ENCODE assay signal across 25 mouse cellular contexts in the genomic region with DNA sequence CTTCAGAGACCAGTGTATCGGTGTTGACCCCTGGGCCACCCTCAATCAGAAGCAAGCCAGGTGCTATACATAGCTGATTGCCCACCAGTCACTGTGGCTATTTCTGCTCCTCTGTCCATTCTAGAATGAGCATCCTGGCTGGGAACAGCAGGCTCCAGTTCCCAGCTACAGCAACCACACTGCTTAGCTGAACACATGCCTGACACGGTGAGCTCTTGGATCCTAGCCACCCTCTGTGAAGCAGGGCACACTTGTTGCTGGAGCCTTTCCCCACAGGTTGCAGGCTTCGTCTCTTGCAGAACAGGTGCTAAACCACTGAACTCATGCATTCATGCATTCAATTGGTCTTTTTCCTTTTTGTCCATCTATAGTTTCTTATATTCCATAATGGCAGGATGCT. TPM values are rescaled to one million over a fixed set of nuclear protein-coding genes. Genes with fewer than 3 reads are reported as not detected.
DNase-seq lines count a peak whose midpoint lies in the region; ATAC-seq and TF ChIP-seq lines count a peak whose summit lies in the region.
"Had no signal": no experiment of that assay in that cellular context is flagged by ENCODE, and none has a peak within 500 bp of the region (broad histone marks: within the 10 kb centered on the region; RNA-seq: fewer than 3 reads in every experiment).

No protein-coding gene starts in this region.

- H3ac ChIP-seq in myocyte (ENCODE audit: control insufficient read depth, insufficient read length) = no peak overlapping the region

- H3K4me1 ChIP-seq in heart, embryonic 14.5 days (ENCODE audit: control insufficient read depth in 2 of 2, insufficient read depth in 2 of 2, low read length in 2 of 2) = peaks cover 78 to 100% of the 10 kb centered on the region in 2 experiments
- H3K4me1 ChIP-seq in limb, embryonic 11.5 days (ENCODE audit: control insufficient read depth, insufficient read depth, low read length) = peaks cover 4% of the 10 kb centered on the region; the same call in 1 of the 2 replicates
- peaks cover 43% of the 10 kb centered on the region for H3K4me1 ChIP-seq in limb, embryonic 10.5 days

- WGBS in heart, embryonic 14.5 days = 44% methylated on average over 3 of the region's 3 CpGs
- 83% methylated on average over 3 of the region's 3 CpGs for WGBS in limb, embryonic 11.5 days
- 89% methylated on average over 3 of the region's 3 CpGs for WGBS in limb, embryonic 10.5 days

- peak overlapping the region; percentile 75 to 95 for H3K27ac ChIP-seq in heart, embryonic 14.5 days (replicated peaks in 1 of 2; ENCODE audit: control insufficient read depth in 1 of 2, insufficient read depth in 1 of 2, low read depth in 2 of 2, low read length in 2 of 2)
- no peak overlapping the region for H3K27ac ChIP-seq in limb, embryonic 11.5 days (replicated peaks; ENCODE audit: low read depth, low read length)
- H3K27ac ChIP-seq in limb, embryonic 10.5 days = no peak overlapping the region
- H3K27ac ChIP-seq: embryonic facial prominence, embryonic 12.5 days; hindbrain, embryonic 14.5 days; limb, embryonic 13.5 days; lung, embryonic 15.5 days; midbrain, embryonic 12.5 days; neural tube, embryonic 13.5 days; stomach, postnatal 0 days had no signal

- peaks cover 20% of the 10 kb centered on the region for H3K79me2 ChIP-seq in myocyte (ENCODE audit: control insufficient read depth, insufficient read depth)

- peak overlapping the region; percentile 59 for H3K9ac ChIP-seq in heart, embryonic 14.5 days (ENCODE audit: low read length)
- 0 out of 2 replicates have a peak overlapping the region, but pooled peaks have one; percentile 17 for H3K9ac ChIP-seq in limb, embryonic 11.5 days (ENCODE audit: low read length)
- H3K9ac ChIP-seq: embryonic facial prominence, embryonic 12.5 days; hindbrain, embryonic 14.5 days; limb, embryonic 13.5 days; lung, embryonic 15.5 days; midbrain, embryonic 12.5 days; neural tube, embryonic 13.5 days had no signal

- H3K9me3 ChIP-seq in heart, embryonic 14.5 days (ENCODE audit: control insufficient read depth, low read length) = no peaks in the 10 kb centered on the region
- no peaks in the 10 kb centered on the region for H3K9me3 ChIP-seq in limb, embryonic 11.5 days (ENCODE audit: control insufficient read depth, low read length)
- H3K9me3 ChIP-seq in limb, embryonic 10.5 days (replicated peaks) = no peaks in the 10 kb centered on the region
- H3K9me3 ChIP-seq: embryonic facial prominence, embryonic 12.5 days; limb, embryonic 13.5 days; lung, embryonic 15.5 days; midbrain, embryonic 12.5 days; neural tube, embryonic 13.5 days had no signal

- no peak for TF ChIP-seq POLR2A in myocyte (IDR thresholded peaks at IDR 0.05; ENCODE audit: insufficient read length, low read depth)

- H3K4me3 ChIP-seq in heart, embryonic 14.5 days (ENCODE audit: control insufficient read depth in 1 of 2, insufficient read depth in 1 of 2, low read depth in 1 of 2, low read length in 2 of 2) = no peak overlapping the region
- H3K4me3 ChIP-seq in limb, embryonic 11.5 days (ENCODE audit: low read depth, low read length) = no peak overlapping the region
- H3K4me3 ChIP-seq in limb, embryonic 10.5 days = no peak overlapping the region
- no peak overlapping the region for H3K4me3 ChIP-seq in myocyte
- H3K4me3 ChIP-seq: embryonic facial prominence, embryonic 12.5 days; limb, embryonic 13.5 days; lung, embryonic 15.5 days; midbrain, embryonic 12.5 days; neural tube, embryonic 13.5 days had no signal

- intact Hi-C loops in heart, postnatal 14 days (cut with DNase I) = no loop called here

- H3K36me3 ChIP-seq in heart, embryonic 14.5 days (ENCODE audit: control insufficient read depth, insufficient read depth, low read length) = no peaks in the 10 kb centered on the region
- H3K36me3 ChIP-seq in limb, embryonic 11.5 days (ENCODE audit: control insufficient read depth, insufficient read depth, low read length) = peaks cover 2% of the 10 kb centered on the region; the same call in 1 of the 2 replicates
- H3K36me3 ChIP-seq in limb, embryonic 10.5 days = peaks cover 45% of the 10 kb centered on the region
- no peaks in the 10 kb centered on the region for H3K36me3 ChIP-seq in myocyte (ENCODE audit: control insufficient read depth, insufficient read depth)
- H3K36me3 ChIP-seq: embryonic facial prominence, embryonic 12.5 days; lung, embryonic 15.5 days; midbrain, embryonic 12.5 days; neural tube, embryonic 13.5 days had no signal

- H3K4me2 ChIP-seq in heart, embryonic 14.5 days (ENCODE audit: low read length) = peak overlapping the region; percentile 4; the same call in 1 of the 2 replicates
- H3K4me2 ChIP-seq in limb, embryonic 11.5 days (ENCODE audit: low read depth, severe bottlenecking) = no peak overlapping the region
- H3K4me2 ChIP-seq in myocyte (ENCODE audit: low read depth) = no peak overlapping the region
- H3K4me2 ChIP-seq: embryonic facial prominence, embryonic 12.5 days; hindbrain, embryonic 14.5 days; limb, embryonic 13.5 days; liver, embryonic 11.5 days; lung, embryonic 15.5 days; midbrain, embryonic 12.5 days; neural tube, embryonic 13.5 days had no signal

- no peak for ATAC-seq in heart, embryonic 14.5 days (ENCODE audit: insufficient number of reproducible peaks, insufficient read depth, low FRiP score, low read depth)
- no peak for ATAC-seq in limb, embryonic 11.5 days (ENCODE audit: insufficient number of reproducible peaks, low FRiP score, low TSS enrichment, low read depth)
- ATAC-seq: CD4-positive, CD25-positive, alpha-beta regulatory T cell, adult 4 months; forebrain, embryonic 14.5 days; intestine, postnatal 0 days had no signal

- DNase-seq in gastrocnemius, postnatal 25 days = peak; percentile 26
- no peak for DNase-seq in gastrocnemius, postnatal 4 days (ENCODE audit: low spot score in 2 of 2)
- no peak for DNase-seq in heart, postnatal 14 days
- no peak for DNase-seq in limb, embryonic 11.5 days (ENCODE audit: low spot score)
- no peak for DNase-seq in limb, embryonic 10.5 days (ENCODE audit: low spot score)
- DNase-seq: adrenal gland, postnatal 25 days; cerebellum, adult 2 months; cerebellum, postnatal 36 days; kidney, postnatal 14 days; right cerebral cortex, postnatal 4 days; thymus, adult 18-20 months; thymus, postnatal 25 days had no signal

- H3K27me3 ChIP-seq in heart, embryonic 14.5 days (ENCODE audit: control insufficient read depth, insufficient read depth, low read length) = no peaks in the 10 kb centered on the region
- H3K27me3 ChIP-seq in limb, embryonic 11.5 days (ENCODE audit: control insufficient read depth, insufficient read depth, low read length) = no peaks in the 10 kb centered on the region
- H3K27me3 ChIP-seq in limb, embryonic 10.5 days (ENCODE audit: low read depth, poor library complexity, severe bottlenecking) = no peaks in the 10 kb centered on the region
- H3K27me3 ChIP-seq in myocyte (ENCODE audit: control insufficient read depth, insufficient read depth, insufficient read length) = no peaks in the 10 kb centered on the region
- H3K27me3 ChIP-seq: embryonic facial prominence, embryonic 12.5 days; limb, embryonic 13.5 days; lung, embryonic 15.5 days; midbrain, embryonic 12.5 days; neural tube, embryonic 13.5 days had no signal

TF ChIP-seq in myocyte, 11 proteins besides CTCF, POLR2A, EP300 and RAD21:
- TF ChIP-seq E2F4 (IDR thresholded peaks at IDR 0.05; ENCODE audit: insufficient read depth) = no peak
- TF ChIP-seq MAX (IDR thresholded peaks at IDR 0.05; ENCODE audit: low read depth) = no peak
- no peak for TF ChIP-seq TCF3 (IDR thresholded peaks at IDR 0.05; ENCODE audit: insufficient read length, low read depth)
- peak in 2 of 3 experiments; percentile 49 to 62 for TF ChIP-seq MYOD1 (IDR thresholded peaks at IDR 0.05; ENCODE audit: control insufficient read depth in 1 of 3, insufficient read length in 2 of 3, low read depth in 2 of 3)
- TF ChIP-seq SRF (IDR thresholded peaks at IDR 0.05; ENCODE audit: control insufficient read depth, insufficient read length, low read depth) = no peak
- peak in 2 of 3 experiments; percentile 22 to 75 for TF ChIP-seq MYOG (IDR thresholded peaks at IDR 0.05; ENCODE audit: control insufficient read depth in 1 of 3, insufficient read depth in 1 of 3, insufficient read length in 2 of 3, low read depth in 2 of 3)
- no peak for TF ChIP-seq CEBPB (IDR thresholded peaks at IDR 0.05; ENCODE audit: insufficient read depth, poor library complexity, severe bottlenecking)

RNA-seq across cellular contexts. Expression of a gene that starts 7.9 kb away (rescaled TPM):
- total RNA-seq in gastrocnemius, postnatal 25 days (2021) = 1 to 10 TPM; 4.0 to 4.7 TPM
- 10 to 100 TPM; 29.1 to 31.3 TPM for total RNA-seq in gastrocnemius, postnatal 4 days (2021)
- 19.4 and 21.2 TPM in 2 replicates for polyA plus RNA-seq in heart, embryonic 14.5 days (2014; fragmentation: Nextera tagmentation; extraction: Ambion mirVana)
- total RNA-seq in heart, postnatal 14 days (2021) = 1 to 10 TPM; 6.3 to 7.9 TPM
- 20.6 TPM in 2 replicates for polyA plus RNA-seq in limb, embryonic 11.5 days (2014; fragmentation: Nextera tagmentation; extraction: Ambion mirVana)
- polyA plus RNA-seq in limb, embryonic 10.5 days (2016; fragmentation: Nextera tagmentation; extraction: Ambion mirVana) = 15.7 and 17.3 TPM in 2 replicates
- polyA plus RNA-seq in myocyte (2012; fragmentation: generic; extraction: Trizol) = 19.5 TPM

RNA-seq across cellular contexts. Expression of a gene that starts 8.1 kb away (rescaled TPM):
- 1 to 10 TPM; 2.8 to 4.2 TPM for total RNA-seq in gastrocnemius, postnatal 25 days (2021)
- 10 to 100 TPM; 24.2 to 26.0 TPM for total RNA-seq in gastrocnemius, postnatal 4 days (2021)
- 55.9 and 56.7 TPM in 2 replicates for polyA plus RNA-seq in heart, embryonic 14.5 days (2014; fragmentation: Nextera tagmentation; extraction: Ambion mirVana)
- 10 to 100 TPM in 1 of 2 experiments, 1 to 10 TPM in 1; 10.0 to 10.3 TPM for total RNA-seq in heart, postnatal 14 days (2021)
- 54.1 and 60.7 TPM in 2 replicates for polyA plus RNA-seq in limb, embryonic 11.5 days (2014; fragmentation: Nextera tagmentation; extraction: Ambion mirVana)
- polyA plus RNA-seq in limb, embryonic 10.5 days (2016; fragmentation: Nextera tagmentation; extraction: Ambion mirVana) = 45.5 and 52.5 TPM in 2 replicates
- 29.2 TPM for polyA plus RNA-seq in myocyte (2012; fragmentation: generic; extraction: Trizol)

Comparison
In these comparisons a context has a peak if more than half of its experiments do, and no peak if none do; other contexts are left out.
1. H3K27ac ChIP-seq: peak in heart, embryonic 14.5 days (2 of 2); none in limb, embryonic 11.5 days (single experiment) and limb, embryonic 10.5 days (single experiment).